Mouse (Mus musculus): ENCODE data around the gene Sema7a. TPM values are rescaled to one million over a fixed set of nuclear protein-coding genes. Genes with fewer than 3 reads are reported as not detected.

Sema7a gene
- total RNA-seq, 2 experiments from 2014 or later: 38.9 to 43.7 TPM

DNA sequence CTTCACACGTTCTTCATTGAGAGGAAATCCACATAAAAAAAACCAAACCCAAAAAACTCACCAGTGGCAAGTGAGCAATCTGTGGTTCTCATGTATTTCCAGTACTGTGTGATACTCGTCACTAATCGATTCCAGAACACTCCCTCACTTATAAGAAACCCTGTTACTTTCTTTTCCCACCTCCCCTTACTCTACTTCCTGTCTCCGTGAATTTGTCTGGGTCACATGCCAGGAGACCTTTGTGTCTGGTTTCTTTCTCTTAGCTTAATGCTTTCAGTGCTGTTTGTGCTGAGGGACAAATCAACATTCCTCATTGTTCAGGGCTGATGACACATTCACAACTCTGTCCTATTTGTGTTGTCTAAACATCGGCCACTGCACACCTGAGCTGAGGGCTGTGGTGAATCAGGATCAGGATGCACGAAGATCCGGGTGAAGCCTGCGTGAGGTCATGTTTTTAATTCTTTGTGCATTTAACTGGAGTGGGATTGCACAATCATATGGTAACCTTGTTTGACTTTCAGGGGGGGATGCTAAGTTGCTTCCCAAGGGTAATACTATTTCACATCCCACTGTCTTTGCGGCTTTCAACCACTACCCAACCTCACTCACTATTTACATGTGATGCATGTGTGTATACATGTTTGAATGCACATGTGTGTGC, 33.0 kb downstream of the Sema7a start:
- intact Hi-C loops (cut with DNase I): no loop called here
- no peak for DNase-seq

DNA sequence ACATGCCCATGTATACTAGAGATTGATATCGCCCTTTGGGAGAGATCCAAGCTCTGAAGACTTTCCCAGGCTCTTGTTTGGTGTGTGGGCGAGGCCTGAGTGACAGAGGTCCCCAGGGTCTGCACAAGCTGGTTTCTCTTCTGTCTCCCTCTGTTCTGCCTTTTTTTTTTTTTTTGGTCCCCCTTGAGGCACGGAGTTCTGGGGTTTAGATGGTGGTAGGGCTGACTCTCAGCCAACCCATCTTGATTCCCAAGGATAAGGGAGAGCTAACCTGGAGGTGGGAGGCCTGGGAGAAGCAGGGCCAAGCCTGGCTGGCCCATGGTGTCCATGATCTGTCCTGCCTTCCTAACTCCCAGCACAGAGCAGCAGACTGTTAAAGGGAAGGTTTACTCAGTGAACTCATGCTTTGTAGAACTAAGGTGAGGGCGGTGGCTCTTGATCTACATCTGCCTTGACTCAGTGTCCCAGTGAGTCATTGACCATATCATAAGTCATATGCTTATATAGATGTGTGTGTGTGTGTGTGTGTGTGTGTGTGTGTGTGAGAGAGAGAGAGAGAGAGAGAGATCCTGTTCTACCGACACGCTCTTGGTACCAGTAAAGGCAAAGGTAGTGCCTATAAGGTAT, 33.6 kb downstream of the Sema7a start:
- DNase-seq: no peak
- intact Hi-C loops (cut with DNase I): no loop called here

DNA sequence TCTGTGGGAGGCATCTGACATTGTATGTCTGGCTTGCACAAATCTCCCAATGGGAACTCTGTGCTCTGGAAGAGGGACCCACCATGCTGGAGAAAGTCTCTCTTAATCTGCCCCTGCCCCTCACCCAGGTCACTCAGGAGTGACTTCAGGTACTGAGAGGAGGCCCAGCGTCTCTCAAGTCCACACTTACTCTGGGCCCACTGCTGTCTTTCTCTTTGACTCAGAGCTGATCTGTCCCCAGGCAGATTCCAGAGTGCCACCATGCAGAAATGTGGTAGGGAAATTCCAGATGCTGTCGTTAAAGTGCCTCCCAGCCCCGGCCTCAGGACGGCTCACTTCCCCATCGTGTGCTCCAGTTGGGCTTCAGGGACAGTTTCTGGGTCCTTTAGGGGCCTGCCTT, 34.3 kb downstream of the Sema7a start:
- intact Hi-C loops (cut with DNase I): no loop called here
- no peak for DNase-seq

DNA sequence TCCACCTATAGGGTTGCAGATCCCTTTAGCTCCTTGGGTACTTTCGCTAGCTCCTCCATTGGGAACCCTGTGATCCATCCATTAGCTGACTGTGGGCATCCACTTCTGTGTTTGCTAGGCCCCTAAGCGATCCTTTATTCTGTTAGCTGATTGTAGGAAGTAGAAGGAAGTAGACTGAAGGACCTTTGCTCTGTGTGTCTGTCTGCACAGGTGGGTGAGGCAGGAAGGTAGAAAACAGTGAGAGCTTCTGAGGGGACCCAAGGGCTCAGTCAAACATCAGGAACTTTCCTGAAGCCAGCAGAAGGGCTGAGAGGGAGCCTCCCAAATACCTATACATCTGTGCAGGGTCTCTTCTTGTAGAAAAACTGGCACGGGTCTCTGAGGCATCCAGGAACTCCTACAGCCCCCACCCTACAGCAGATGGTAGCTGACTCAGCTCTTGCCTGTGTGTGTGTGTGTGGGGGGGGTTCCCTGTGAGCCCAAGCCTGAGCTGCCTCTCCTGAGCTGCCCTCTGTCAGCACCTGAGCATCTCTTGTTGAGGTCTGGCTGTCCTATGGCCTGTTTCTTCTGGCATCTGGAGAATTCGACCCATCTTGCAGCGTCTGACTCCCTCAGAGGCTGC, 35.4 kb downstream of the Sema7a start:
- DNase-seq: no peak
- intact Hi-C loops (cut with DNase I): no loop called here

DNA sequence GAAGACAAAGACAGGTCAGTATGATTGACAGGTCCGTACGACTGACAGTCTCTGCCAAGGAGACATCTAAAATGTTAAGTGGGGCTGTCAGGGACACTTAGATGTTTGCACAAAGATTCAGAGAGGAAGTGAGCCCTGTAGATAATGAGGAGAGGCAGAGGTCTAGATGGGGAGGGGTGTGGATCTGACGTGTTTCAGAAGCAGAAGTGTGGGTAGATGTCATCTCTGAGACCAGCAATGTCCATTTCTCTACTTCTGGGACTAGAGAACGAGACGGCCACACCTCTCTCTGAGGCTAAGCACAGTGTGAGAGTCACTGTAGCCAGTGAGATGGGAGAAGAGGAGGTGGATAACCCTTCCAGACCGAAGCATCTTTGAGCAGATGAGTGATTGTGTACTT, 38.1 kb downstream of the Sema7a start:
- intact Hi-C loops (cut with DNase I): no loop called here

DNA sequence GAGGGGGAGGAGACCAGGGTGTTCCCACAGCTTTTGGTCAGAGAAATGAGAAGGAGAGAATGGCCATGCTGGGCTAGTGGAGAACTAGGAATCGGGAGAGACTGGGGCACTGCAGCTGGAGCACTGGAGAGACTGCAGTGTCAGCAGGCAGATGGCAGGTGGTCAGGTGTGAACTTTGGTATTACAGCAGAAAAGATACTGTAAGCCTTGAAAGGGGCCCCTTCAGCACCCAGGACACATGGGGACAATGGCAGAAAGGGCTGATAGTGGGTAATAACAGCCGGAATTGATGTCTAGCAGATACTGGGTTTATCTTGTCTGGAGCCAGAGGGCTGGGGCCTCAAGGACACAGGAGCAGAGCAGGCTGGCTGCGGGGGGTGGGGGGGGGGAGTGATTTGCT, 38.9 kb downstream of the Sema7a start:
- intact Hi-C loops (cut with DNase I): no loop called here
- DNase-seq: no peak

More for the DNA sequence above, 38.1 kb downstream of the Sema7a start:
- DNase-seq: no peak

DNA sequence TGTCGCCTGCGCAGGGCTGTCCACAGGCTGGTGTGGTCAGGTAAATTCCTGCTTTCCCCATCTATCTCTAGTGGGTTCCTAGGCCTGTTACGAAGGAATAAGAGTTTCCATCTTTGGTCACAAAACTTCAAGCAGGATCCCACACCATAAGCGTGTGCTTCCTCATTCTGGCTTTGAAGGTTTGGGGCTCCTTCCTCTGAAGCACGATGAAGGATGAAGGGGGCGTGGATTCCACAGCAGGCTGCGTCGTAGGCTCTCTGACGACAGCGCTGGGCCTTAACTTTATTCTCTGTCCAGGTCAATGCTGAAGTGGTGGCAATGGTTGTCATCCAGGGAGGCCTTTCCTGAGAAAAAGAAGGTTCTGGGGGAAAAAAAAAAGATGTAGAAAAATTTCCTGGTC, 40.7 kb downstream of the Sema7a start:
- no peak for DNase-seq
- intact Hi-C loops (cut with DNase I): no loop called here

DNA sequence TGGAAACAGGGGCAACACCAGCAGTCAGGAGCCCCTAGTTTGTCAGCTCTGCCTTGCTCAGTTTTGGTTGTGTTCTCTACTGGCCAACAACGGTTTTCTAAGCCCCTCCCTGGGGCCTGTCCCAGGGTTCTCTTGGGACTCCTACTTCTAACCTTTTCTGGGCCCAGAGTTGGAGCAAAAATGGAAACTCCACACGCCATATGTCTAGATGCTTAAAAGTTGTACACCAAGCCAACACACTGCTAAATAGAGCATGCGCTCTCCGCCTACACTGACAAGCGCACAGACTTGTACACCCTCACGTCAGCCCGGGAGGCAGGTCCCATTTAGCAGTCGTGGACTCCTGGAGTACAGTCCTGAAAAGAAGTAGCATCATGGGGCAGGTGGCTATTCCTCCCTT, 45.4 kb downstream of the Sema7a start:
- intact Hi-C loops (cut with DNase I): no loop called here
- DNase-seq: no peak

DNA sequence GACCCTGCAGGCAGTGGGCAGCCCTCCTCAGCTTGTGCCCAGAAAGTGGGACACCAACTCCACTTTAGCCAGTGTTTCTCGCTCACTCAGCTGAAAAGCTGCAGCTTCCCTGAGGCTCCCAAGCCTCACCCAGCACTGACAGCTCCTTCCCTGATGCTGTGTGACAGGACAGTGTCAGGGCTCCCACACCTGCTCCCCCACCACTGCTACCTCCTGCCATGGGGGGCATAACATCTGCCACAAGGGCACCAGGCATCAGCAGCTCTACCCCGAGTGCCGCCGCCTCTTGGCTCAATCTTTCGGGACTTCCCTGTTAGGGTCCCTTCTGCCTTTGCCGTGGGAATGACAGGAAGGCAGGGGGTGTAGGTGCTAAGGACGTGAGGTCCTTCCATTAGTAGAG, 46.4 kb downstream of the Sema7a start:
- no peak for DNase-seq
- intact Hi-C loops (cut with DNase I): no loop called here

DNA sequence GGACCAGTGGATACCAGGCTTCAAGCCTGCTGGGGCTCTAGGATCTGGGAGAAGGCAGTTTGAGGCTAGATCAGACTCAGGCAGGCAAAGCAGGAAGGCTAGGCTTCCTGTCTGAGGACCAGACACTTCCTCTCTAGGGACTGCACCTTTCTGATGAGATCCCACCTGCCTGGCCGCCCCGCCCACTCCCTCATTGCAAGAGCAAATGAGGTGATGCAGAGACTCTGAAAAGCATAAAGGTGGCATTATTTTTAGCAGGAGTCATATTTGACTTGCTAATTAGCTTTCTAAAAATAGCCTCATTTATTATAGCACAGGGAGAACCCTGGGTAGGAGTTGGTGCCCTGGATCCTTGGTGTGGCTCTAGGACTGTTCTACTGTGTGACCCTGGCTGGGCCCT, 48.2 kb downstream of the Sema7a start:
- DNase-seq: no peak
- intact Hi-C loops (cut with DNase I): no loop called here

DNA sequence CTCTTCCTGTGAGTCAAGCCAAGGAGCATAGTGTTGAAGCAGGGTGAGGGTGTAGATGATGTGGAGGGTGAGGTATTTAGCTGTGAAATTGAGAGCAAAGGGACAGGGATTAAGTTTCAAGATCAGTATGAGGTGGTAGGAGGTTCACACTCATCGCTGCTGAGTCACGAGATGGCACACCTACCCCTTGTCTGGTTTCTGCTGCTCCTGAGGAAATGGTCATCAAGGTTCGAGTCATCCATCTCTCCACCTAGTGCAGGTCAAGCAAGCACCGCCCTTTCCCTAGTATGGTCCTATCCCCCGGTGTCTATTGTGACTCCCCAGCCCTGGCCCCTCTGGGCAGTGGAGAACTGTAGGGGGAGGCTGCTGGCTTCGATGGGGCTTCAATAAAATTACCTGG, 49.4 kb downstream of the Sema7a start:
- intact Hi-C loops (cut with DNase I): no loop called here
- DNase-seq: no peak

DNA sequence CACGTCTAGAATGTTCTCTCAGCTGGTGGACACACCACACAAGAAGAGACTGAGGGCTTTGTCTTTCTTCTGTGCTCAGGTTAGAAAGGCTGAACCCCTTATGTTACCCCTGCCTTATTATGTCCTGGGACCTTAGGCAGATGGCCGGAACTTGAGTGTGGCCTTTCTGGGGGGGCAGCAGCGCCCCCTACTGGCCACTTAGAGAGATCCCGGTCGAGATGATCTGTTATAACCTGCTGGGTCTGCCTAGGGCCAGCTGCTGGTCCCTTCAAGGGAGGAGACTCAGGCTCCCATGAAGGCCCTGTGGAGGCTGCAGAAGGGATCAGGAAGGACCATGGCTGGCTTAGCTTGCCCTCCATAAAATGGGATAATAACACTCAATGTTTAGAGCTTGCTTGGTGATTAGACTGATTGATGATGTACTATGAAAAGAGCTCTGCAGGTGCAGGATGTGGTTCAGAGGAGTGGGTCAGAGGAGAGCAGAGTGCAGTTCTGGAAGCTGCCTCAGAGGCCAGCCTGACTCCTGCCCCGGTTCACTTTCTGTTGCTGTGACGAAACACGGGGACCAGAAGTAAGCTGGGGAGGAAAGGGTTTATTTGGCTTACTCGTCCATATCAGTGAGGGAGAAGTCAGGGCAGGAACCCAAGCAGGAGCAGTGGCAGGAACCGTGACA, 50.7 kb downstream of the Sema7a start:
- intact Hi-C loops (cut with DNase I): loop anchor here (1.0 to 10.0 kb wide), 2 partner anchors 55 to 336 kb away; partner anchors contain the start of gene Csk
- peak; percentile 64 to 65 for DNase-seq

DNA sequence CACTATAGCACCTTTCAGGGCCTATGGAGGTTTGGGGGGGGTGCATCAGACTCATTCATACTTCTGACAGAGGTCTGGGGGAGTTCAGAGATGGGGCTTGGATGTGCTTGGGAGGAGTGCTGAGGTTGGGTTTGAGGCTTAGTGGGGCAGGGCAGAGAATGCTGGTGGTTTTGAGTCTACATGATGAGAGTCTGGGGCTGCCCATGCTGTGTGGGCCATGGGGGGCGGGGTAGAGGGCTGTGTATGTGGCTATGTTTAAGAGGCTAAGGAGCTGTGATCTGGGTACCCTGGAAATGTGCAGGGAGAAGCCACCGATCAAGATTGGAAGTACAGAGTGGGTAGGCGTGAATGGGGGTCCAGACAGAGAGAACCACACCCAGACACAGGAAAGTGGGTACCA, 52.1 kb downstream of the Sema7a start:
- intact Hi-C loops (cut with DNase I): loop anchor here (10.0 kb wide), 1 partner anchor 337 kb away; the partner anchor contains the start of gene Csk
- no peak for DNase-seq

DNA sequence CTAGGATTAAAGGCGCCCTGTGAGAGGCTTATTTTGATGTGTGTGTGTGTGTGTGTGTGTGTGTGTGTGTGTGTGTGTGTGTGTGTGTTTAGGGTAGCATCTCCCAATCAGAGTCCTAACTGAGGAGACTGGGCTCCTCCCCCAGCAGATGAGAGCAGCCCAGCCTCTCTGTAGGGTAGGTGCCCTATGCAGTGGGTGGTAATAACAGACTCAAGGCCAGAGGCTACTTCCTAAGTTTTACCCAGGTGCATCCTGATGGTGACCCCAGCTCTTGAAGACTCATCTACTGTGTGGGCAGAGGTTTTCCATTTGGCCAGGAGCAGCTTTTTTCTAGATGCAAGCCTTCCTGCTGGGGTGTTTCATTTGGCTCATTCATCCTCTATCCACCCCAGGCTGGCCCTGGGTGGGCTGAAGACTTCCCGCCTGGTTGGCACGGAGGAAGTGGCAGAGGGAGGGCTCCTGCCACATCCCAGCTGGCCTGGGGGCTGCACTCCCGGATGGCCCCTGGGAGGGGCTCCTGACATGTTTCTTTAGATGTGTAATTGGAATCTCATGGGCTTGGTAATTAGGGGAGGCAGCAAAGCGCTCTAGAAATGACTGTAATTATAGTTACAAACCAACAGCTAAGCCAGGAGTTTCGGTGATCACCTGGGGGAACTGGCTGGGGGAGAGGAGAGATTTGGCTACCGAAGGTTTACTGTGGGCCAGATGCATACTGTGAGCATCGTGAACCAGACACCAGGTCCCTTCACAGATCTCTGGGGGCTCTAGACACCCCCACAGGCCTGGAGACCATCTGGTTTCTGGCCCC, 53.1 kb downstream of the Sema7a start:
- intact Hi-C loops (cut with DNase I): loop anchor here (10.0 kb wide), 1 partner anchor 338 kb away; the partner anchor contains the start of gene Csk
- DNase-seq: no peak

DNA sequence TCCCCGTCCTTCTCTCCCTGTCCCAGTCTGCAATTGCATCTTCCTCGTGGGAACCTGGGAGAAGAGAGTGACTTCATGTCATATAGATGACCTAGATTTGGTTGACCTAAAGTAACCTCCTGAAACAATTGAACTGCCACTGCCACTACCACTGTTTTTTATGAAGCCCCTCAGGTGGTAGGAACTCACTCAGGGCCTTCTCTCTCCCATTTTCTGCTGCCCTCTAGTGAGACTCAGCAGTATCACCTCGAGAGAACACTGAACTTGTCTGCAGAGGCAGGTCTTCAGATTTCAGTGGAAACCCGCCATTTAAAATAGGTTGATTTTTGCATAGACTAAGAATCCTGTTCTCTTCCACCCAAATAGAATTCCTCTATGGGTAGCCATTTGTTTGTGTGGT, 55.4 kb downstream of the Sema7a start:
- DNase-seq: peak in 1 of 2 experiments; percentile 46
- intact Hi-C loops (cut with DNase I): loop anchor here (5.0 to 10.0 kb wide), 3 partner anchors 208 to 340 kb away; partner anchors contain the start of gene Csk

DNA sequence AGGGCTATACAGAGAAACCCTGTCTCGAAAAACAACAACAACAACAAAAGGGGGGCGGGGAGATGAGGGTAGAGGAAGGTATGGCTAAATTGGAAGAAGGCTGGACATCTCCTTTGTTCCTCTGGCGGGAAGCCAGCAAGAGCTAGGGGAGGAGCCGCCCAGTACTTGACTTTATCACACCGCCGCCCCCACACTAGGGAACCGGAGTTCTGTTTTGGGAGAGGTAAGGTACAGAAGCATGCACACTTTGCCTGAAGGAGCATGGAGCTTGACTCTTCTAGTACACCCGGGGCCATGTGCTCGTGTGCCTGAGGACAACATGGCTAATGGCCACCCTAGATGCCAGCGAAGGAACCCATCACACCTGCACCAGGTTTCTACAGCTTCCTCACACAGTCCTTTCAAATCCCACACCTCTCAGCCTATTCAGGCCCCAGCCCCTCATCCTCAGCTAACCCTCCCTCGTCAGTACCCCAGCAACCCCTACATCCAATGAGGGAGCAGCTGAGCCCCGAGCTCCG, 57.7 kb downstream of the Sema7a start:
- intact Hi-C loops (cut with DNase I): loop anchor here (1.0 to 10.0 kb wide), 5 partner anchors 62 to 343 kb away; partner anchors contain the start of gene Csk
- DNase-seq: no peak

DNA sequence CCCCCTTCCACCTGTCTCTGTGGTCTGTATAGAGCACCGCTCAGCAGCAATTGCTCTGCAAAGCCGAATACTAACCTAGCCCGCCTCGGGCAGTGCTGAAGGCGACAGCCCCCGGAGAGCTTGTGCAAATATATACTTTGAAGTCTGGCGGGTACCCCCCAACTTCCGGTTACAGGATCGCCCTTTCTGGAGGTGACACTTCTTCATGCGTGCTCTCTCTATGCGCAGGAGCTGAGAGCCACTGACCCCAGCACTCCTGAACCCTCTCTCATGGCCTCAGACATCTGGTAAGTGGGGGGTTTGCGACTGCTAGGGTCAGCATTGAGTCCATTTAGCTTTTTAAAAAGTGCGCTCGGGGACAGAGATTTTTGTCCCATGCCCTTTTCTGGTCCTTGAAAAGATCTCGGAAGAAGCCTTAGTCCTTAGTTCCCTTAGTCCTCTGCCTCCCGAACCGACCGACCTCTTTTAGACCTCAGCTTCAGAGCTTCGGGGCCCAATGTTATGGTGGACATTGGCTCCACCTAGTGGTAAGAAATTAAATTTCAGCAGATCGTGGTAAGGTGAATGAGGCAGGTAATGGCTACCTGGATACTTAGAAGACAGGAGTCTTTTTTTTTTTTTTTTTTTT, 58.2 kb downstream of the Sema7a start:
- intact Hi-C loops (cut with DNase I): loop anchor here (1.0 to 10.0 kb wide), 4 partner anchors 63 to 343 kb away; partner anchors contain the start of gene Csk
- peak; percentile 31 to 70 for DNase-seq

DNA sequence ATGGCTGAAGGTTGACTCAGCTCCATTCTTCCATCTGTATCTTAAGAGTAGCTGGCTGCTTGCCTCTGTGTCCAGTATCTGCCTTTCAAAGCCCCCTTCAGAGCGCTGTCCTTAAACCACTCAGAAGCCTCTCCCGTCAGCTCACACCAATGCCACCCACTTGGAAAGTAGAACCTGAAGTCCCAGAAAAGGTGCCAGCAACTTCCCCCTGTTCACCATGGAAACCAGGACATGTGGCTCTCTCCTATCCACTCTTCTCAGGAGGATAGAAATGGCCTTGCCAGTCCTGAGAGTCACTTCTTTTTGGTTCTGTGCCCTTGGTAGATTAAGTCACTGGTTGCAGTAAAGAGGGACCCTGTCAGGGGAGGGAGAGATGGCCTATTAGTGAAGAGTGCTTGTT, 58.8 kb downstream of the Sema7a start:
- DNase-seq: no peak
- intact Hi-C loops (cut with DNase I): loop anchor here (1.0 to 10.0 kb wide), 5 partner anchors 63 to 344 kb away; partner anchors contain the start of gene Csk

DNA sequence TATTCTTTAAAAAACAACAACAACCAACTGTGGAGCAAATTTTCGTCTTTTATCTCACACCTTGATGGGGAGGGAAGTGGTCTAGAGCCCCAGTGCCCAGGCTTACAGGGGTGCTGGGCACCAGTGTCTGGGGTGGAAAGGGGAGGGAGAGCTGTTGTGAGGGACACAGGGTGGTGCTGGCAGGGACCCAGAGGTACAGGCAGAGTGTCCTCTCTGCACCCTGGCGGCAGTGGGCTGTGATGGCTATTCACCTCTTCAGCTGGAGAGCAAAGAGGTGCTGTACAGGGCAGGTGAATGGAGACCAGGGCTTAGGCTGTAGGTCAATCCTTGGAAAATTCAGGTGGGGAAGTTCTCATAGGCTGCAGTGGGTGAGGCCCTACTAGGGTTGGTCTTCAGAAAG, 59.8 kb downstream of the Sema7a start:
- intact Hi-C loops (cut with DNase I): loop anchor here (1.0 to 10.0 kb wide), 4 partner anchors 140 to 345 kb away; partner anchors contain the start of gene Csk
- DNase-seq: no peak
